Mouse (Mus musculus): ENCODE data around the gene Chkb. TPM values are rescaled to one million over a fixed set of nuclear protein-coding genes. Genes with fewer than 3 reads are reported as not detected.

Gene Chkb
- polyA plus RNA-seq, 1 experiment: 104 TPM

GRCm38 (mm10) chr15:89463334-89464235 lies 33.9 kb upstream of the Chkb start:
- TF ChIP-seq POLR2A (IDR thresholded peaks at IDR 0.05; ENCODE audit: low read depth, low read length): no peak
- TF ChIP-seq CTCF (IDR thresholded peaks at IDR 0.05; ENCODE audit: extremely low read depth, insufficient read length, insufficient replicate concordance, low read depth, low read length): no peak
- 41% methylated on average over 5 of the region's 5 CpGs for WGBS
- H3K4me1 ChIP-seq (ENCODE audit: control insufficient read depth, insufficient read depth, insufficient read length, low read length): no peaks in the 10 kb centered on the region
- no peaks in the 10 kb centered on the region for H3K27me3 ChIP-seq (ENCODE audit: control insufficient read depth, insufficient read depth, low read length)
- no peak overlapping the region for H3K27ac ChIP-seq (ENCODE audit: insufficient read depth, low read depth, low read length)
- no peaks in the 10 kb centered on the region for H3K36me3 ChIP-seq (ENCODE audit: control insufficient read depth, insufficient read depth, low read length)
- H3K4me3 ChIP-seq (ENCODE audit: low read depth, low read length): no peak overlapping the region

DNA sequence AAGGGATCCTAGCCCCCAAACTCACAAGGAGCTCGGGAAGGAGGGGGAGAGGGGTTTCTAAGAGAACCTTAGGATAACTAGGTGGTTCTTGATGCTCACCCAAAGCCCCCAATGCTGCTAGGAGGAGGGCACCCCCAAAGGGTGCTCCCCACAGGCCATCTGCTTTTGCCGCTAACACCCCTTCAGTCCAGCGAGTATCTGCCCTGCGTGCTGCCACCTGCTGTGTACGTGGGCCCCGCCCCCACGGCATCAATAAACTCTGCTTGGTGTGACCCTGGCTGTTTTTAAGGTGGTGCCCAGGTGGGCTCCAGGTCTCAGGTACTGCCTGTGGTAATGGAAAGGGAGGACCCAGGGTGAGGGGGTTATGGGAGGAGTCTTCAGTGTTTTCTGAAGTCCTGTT lies 32.5 kb upstream of the Chkb start:
- no peak overlapping the region for H3K27ac ChIP-seq (ENCODE audit: insufficient read depth, low read depth, low read length)
- no peaks in the 10 kb centered on the region for H3K36me3 ChIP-seq (ENCODE audit: control insufficient read depth, insufficient read depth, low read length)
- no peaks in the 10 kb centered on the region for H3K27me3 ChIP-seq (ENCODE audit: control insufficient read depth, insufficient read depth, low read length)
- no peak overlapping the region for H3K4me3 ChIP-seq (ENCODE audit: low read depth, low read length)
- no peaks in the 10 kb centered on the region for H3K4me1 ChIP-seq (ENCODE audit: control insufficient read depth, insufficient read depth, insufficient read length, low read length)
- WGBS: 40% methylated on average over 7 of the region's 7 CpGs
- TF ChIP-seq POLR2A (IDR thresholded peaks at IDR 0.05; ENCODE audit: low read depth, low read length): no peak
- no peak for TF ChIP-seq CTCF (IDR thresholded peaks at IDR 0.05; ENCODE audit: extremely low read depth, insufficient read length, insufficient replicate concordance, low read depth, low read length)

DNA sequence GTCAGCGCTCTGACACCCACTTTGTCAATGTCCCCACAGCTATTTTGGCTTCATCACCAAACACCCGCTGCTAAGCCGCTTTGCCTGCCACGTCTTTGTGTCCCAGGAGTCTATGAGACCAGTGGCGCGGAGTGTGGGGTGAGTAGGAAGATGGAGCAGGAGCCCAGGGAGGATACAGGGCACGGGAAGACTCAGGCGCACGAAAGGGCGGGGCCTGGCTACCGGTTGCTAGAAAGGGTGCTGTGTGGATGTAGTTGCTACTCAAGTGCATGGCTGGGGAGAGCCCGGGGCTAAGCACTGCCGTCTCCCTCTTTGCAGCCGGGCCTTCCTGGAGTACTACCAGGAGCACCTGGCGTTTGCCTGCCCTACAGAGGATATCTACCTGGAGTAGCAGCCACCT lies 31.6 kb upstream of the Chkb start:
- H3K36me3 ChIP-seq (ENCODE audit: control insufficient read depth, insufficient read depth, low read length): no peaks in the 10 kb centered on the region
- no peak overlapping the region for H3K27ac ChIP-seq (ENCODE audit: insufficient read depth, low read depth, low read length)
- TF ChIP-seq CTCF (IDR thresholded peaks at IDR 0.05; ENCODE audit: extremely low read depth, insufficient read length, insufficient replicate concordance, low read depth, low read length) (no peak), POLR2A (IDR thresholded peaks at IDR 0.05; ENCODE audit: low read depth, low read length) (no peak)
- no peak overlapping the region for H3K4me3 ChIP-seq (ENCODE audit: low read depth, low read length)
- H3K27me3 ChIP-seq (ENCODE audit: control insufficient read depth, insufficient read depth, low read length): no peaks in the 10 kb centered on the region
- WGBS: 69% methylated on average over 15 of the region's 15 CpGs
- H3K4me1 ChIP-seq (ENCODE audit: control insufficient read depth, insufficient read depth, insufficient read length, low read length): no peaks in the 10 kb centered on the region

DNA sequence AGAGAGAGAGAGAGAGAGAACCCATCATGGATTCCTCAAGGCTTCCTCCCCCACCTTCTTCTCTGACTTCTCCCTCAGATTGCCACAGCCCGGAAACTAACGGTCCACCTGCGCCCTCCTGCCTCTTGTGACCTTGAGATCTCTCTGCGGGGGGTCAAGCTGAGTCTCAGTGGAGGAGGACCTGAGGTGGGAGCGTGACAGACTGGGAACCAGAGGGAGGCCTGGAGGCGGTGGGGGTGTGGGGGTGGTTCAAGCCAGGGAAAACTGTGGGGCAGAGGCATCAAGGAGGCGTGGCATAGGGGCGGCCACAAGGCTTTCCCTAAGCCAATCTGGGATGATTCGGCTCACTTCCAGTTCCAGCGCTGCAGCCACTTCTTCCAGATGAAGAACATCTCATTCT lies 30.6 kb upstream of the Chkb start:
- Histone ChIP-seq H3K4me3 (ENCODE audit: low read depth, low read length) (no peak overlapping the region), H3K4me1 (ENCODE audit: control insufficient read depth, insufficient read depth, insufficient read length, low read length) (no peaks in the 10 kb centered on the region), H3K27me3 (ENCODE audit: control insufficient read depth, insufficient read depth, low read length) (no peaks in the 10 kb centered on the region), H3K27ac (ENCODE audit: insufficient read depth, low read depth, low read length) (no peak overlapping the region), H3K36me3 (ENCODE audit: control insufficient read depth, insufficient read depth, low read length) (no peaks in the 10 kb centered on the region)
- TF ChIP-seq CTCF (IDR thresholded peaks at IDR 0.05; ENCODE audit: extremely low read depth, insufficient read length, insufficient replicate concordance, low read depth, low read length) (no peak), POLR2A (IDR thresholded peaks at IDR 0.05; ENCODE audit: low read depth, low read length) (no peak)
- 56% methylated on average over 10 of the region's 10 CpGs for WGBS

- 78% methylated on average over 7 of the region's 7 CpGs for WGBS
- H3K4me1 ChIP-seq (ENCODE audit: control insufficient read depth, insufficient read depth, insufficient read length, low read length): no peaks in the 10 kb centered on the region
- H3K27me3 ChIP-seq (ENCODE audit: control insufficient read depth, insufficient read depth, low read length): 0 out of 2 replicates have a peak, but pooled peaks cover 2% of the 10 kb centered on the region
- no peaks in the 10 kb centered on the region for H3K36me3 ChIP-seq (ENCODE audit: control insufficient read depth, insufficient read depth, low read length)
- no peak overlapping the region for H3K4me3 ChIP-seq (ENCODE audit: low read depth, low read length)
- TF ChIP-seq POLR2A (IDR thresholded peaks at IDR 0.05; ENCODE audit: low read depth, low read length): no peak
- TF ChIP-seq CTCF (IDR thresholded peaks at IDR 0.05; ENCODE audit: extremely low read depth, insufficient read length, insufficient replicate concordance, low read depth, low read length): no peak
- no peak overlapping the region for H3K27ac ChIP-seq (ENCODE audit: insufficient read depth, low read depth, low read length)
Measured at GRCm38 (mm10) chr15:89459821-89460220, 30.1 kb upstream of the Chkb start.

DNA sequence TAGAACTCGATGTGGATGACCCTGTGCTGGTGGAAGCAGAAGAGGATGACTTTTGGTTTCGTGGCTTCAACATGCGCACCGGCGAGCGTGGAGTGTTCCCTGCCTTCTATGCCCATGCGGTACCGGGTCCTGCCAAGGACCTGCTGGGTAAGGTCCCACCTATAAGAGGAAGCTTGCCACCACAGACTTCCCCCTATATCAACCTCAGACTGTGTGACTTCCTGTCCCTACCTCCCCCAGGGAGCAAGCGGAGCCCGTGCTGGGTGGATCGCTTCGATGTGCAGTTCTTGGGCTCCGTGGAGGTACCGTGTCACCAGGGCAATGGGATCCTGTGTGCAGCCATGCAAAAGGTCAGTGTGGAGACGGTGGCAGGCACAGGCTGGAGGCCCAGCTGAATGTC lies 29.2 kb upstream of the Chkb start:
- peaks cover 11% of the 10 kb centered on the region for H3K27me3 ChIP-seq (ENCODE audit: control insufficient read depth, insufficient read depth, low read length)
- 78% methylated on average over 15 of the region's 15 CpGs for WGBS
- peaks cover 4% of the 10 kb centered on the region for H3K4me1 ChIP-seq (ENCODE audit: control insufficient read depth, insufficient read depth, insufficient read length, low read length)
- no peak overlapping the region for H3K27ac ChIP-seq (ENCODE audit: insufficient read depth, low read depth, low read length)
- no peaks in the 10 kb centered on the region for H3K36me3 ChIP-seq (ENCODE audit: control insufficient read depth, insufficient read depth, low read length)
- no peak overlapping the region for H3K4me3 ChIP-seq (ENCODE audit: low read depth, low read length)
- TF ChIP-seq POLR2A (IDR thresholded peaks at IDR 0.05; ENCODE audit: low read depth, low read length) (no peak), CTCF (IDR thresholded peaks at IDR 0.05; ENCODE audit: extremely low read depth, insufficient read length, insufficient replicate concordance, low read depth, low read length) (no peak)

GRCm38 (mm10) chr15:89455642-89456041 lies 25.9 kb upstream of the Chkb start:
- Histone ChIP-seq H3K4me3 (ENCODE audit: low read depth, low read length) (no peak overlapping the region), H3K4me1 (ENCODE audit: control insufficient read depth, insufficient read depth, insufficient read length, low read length) (peaks cover 7% of the 10 kb centered on the region), H3K27me3 (ENCODE audit: control insufficient read depth, insufficient read depth, low read length) (peaks cover 13% of the 10 kb centered on the region), H3K27ac (ENCODE audit: insufficient read depth, low read depth, low read length) (no peak overlapping the region), H3K36me3 (ENCODE audit: control insufficient read depth, insufficient read depth, low read length) (no peaks in the 10 kb centered on the region)
- WGBS: 68% methylated on average over 6 of the region's 6 CpGs
- no peak for TF ChIP-seq CTCF (IDR thresholded peaks at IDR 0.05; ENCODE audit: extremely low read depth, insufficient read length, insufficient replicate concordance, low read depth, low read length)
- TF ChIP-seq POLR2A (IDR thresholded peaks at IDR 0.05; ENCODE audit: low read depth, low read length): no peak

Data from small intestine, adult 2 months (tissue).